Mouse (Mus musculus) intestine, postnatal 0 days (tissue): ENCODE results near the gene Gm21970. TPM values are rescaled to one million over a fixed set of nuclear protein-coding genes. Genes with fewer than 3 reads are reported as not detected.
A peak's percentile ranks its signal among the peaks of the same experiment; 100 is the strongest.

ENCODE experiments used
- ATAC-seq: fragments of 200-750 bp; cut with Nextera tagmentation; 2 replicates; pipeline ENCODE4 v1.8.0; 2017; ENCODE audit warnings: mild to moderate bottlenecking, moderate TSS enrichment, moderate library complexity
- H3K27ac ChIP-seq: fragments of 300-500 bp; sonication (generic); 2 replicates; pipeline ENCODE4 v1.5.1; 2014; ENCODE audit warnings: mild to moderate bottlenecking, low read depth, low read length, moderate library complexity
- H3K27me3 ChIP-seq: fragments of 300-500 bp; sonication (generic); replicated peaks from 2 replicates; pipeline ENCODE4 v1.6.1; 2014; ENCODE audit warnings: low read length, mixed read lengths; ENCODE audit not compliant: control insufficient read depth, insufficient read depth
- H3K36me3 ChIP-seq: fragments of 300-500 bp; sonication (generic); 2 replicates; pipeline ENCODE4 v1.6.1; 2014; ENCODE audit warnings: mild to moderate bottlenecking, moderate library complexity; ENCODE audit not compliant: control insufficient read depth, insufficient read depth
- H3K4me1 ChIP-seq: fragments of 300-500 bp; sonication (generic); replicated peaks from 2 replicates; pipeline ENCODE4 v1.6.1; 2014; ENCODE audit warnings: antibody characterized with exemption, low read length, mixed read lengths; ENCODE audit not compliant: control insufficient read depth, insufficient read depth
- H3K4me2 ChIP-seq: fragments of 300-500 bp; sonication (generic); replicated peaks from 2 replicates; pipeline ENCODE4 v1.6.1; 2014; ENCODE audit warnings: low read depth, mild to moderate bottlenecking, moderate library complexity
- H3K4me3 ChIP-seq: fragments of 300-500 bp; sonication (generic); 2 replicates; pipeline ENCODE4 v1.5.1; 2014; ENCODE audit warnings: low read depth, low read length
- H3K9ac ChIP-seq: fragments of 300-500 bp; sonication (generic); 2 replicates; pipeline ENCODE4 v1.6.1; 2014; ENCODE audit warnings: mild to moderate bottlenecking, low read depth, low read length
- H3K9me3 ChIP-seq: fragments of 300-500 bp; sonication (generic); 2 replicates; pipeline ENCODE4 v1.6.1; 2016; ENCODE audit warnings: mixed run types; ENCODE audit not compliant: control insufficient read depth
- CTCF ChIP-seq: sonication (generic); IDR thresholded peaks from 2 replicates; pipeline ENCODE4 v1.5.1; 2016; ENCODE audit warnings: low read depth, mild to moderate bottlenecking, control low read depth, antibody characterized with exemption, moderate library complexity
- WGBS: fragments of 180-500 bp; shearing (Covaris S2); extraction: QIAGEN DNeasy Blood & Tissue Kit; methylation state at CpG from one replicate; pipeline ENCODE4 v1.1.7; 2014; 5-methylcytosine and 5-hydroxymethylcytosine counted together
- polyA plus RNA-seq: library from polyadenylated mRNA; unstranded; fragments of >200 nt; fragmentation: Nextera tagmentation; extraction: Ambion mirVana; gene quantifications from 2 replicates; pipeline ENCODE4 v1.2.1, GENCODE M21; 2015

The Gm21970 gene
- polyA plus RNA-seq, 1 experiment from 2014 or later = not detected

DNA sequence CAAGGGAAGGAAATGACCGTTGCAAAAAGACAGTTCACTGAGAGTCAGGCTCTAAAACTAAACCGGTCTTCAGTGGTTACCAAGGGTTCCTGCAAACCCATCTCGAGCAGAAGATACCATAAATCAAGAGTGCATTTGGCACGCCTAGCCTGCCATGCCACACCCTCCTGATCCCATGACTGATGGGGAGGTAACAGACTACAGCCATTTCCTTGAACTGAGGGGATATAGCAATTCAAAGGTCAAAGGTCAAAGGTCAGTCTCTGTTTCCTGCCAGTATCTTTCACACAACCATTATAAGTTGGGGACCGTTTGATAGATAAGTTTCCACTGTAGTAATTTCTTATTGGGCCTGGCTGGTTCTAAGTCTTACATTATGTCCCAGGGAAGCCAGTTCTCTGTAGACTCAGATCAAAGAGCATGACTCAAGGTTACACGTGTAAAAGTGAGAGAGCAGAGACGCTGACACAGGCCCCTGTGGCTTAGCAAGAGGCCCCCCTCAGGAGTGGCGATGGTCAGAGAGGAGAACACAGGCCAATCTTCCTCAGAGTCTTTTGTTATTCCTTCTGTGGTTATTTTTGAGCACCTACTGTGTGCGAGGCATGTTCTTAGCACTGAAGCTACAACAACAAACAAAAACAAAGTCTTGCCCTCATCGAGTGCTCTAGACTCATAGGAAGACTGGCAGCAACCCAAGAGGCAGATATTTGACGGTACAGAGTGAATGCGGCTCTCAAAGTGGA, 21.8 kb downstream of the Gm21970 start:
- TF ChIP-seq CTCF = no peak
- WGBS = 26% methylated on average over 12 of the region's 12 CpGs

DNA sequence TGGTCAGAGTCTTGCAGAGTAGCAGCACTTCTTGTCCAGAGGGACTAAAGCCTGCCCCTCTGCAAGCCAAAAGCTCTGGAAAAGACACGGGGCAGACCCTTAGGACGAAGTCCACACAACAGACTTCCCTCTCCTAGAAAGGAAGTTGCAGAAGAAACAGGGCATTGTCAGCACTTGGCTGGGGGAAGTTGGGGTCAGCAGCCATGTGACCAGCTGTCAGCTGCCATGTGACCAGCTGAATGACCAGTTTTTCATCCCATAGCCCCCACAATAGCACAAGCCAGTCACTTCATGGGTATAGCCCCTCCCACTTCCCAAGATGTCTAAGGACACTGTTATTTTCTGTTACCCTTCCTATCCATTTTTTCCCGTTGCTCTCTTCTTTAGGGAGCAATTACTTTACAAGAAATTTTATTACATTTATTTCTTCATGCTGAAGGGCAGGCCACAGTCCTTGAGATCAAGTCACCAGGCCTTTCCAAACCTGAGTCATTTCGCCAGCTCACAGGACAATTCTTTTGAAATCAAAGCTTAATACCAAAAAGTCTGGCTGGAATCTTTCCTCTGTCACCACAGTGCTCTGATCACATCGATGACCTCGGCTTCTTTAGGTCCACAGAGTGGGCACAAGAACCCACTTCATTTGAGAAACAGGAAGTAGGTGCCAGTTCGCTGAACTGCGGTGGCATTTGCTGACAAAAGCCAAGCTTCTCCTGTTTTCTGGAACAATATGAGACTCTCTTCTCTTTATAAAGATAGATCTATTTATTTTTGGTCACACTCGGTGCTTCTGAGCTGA, 24.1 kb downstream of the Gm21970 start:
- H3K36me3 ChIP-seq = peaks cover 70% of the 10 kb centered on the region

More for the DNA sequence above, 21.8 kb downstream of the Gm21970 start:
- Histone ChIP-seq H3K4me1 (peaks cover 7% of the 10 kb centered on the region; the same call in 1 of the 2 replicates), H3K27ac (peak overlapping the region; percentile 78), H3K27me3 (no peaks in the 10 kb centered on the region), H3K4me2 (no peak overlapping the region), H3K9ac (no peak overlapping the region), H3K4me3 (no peak overlapping the region), H3K9me3 (no peaks in the 10 kb centered on the region), H3K36me3 (peaks cover 52% of the 10 kb centered on the region)
- peak; percentile 73 for ATAC-seq

GRCm38 (mm10) chr16:91416357-91416756, 24.8 kb downstream of the Gm21970 start:
- Histone ChIP-seq H3K9ac (no peak overlapping the region), H3K4me1 (peaks cover 7% of the 10 kb centered on the region; the same call in 1 of the 2 replicates), H3K27me3 (no peaks in the 10 kb centered on the region), H3K36me3 (peaks cover 78% of the 10 kb centered on the region), H3K27ac (no peak overlapping the region), H3K9me3 (no peaks in the 10 kb centered on the region), H3K4me3 (no peak overlapping the region), H3K4me2 (no peak overlapping the region)
- WGBS = 97% methylated on average over 6 of the region's 6 CpGs
- no peak for ATAC-seq
- no peak for TF ChIP-seq CTCF

More for the DNA sequence above, 24.1 kb downstream of the Gm21970 start:
- no peak overlapping the region for H3K27ac ChIP-seq
- no peak for TF ChIP-seq CTCF
- H3K27me3 ChIP-seq = no peaks in the 10 kb centered on the region
- WGBS = 84% methylated on average over 9 of the region's 9 CpGs
- peaks cover 7% of the 10 kb centered on the region; the same call in 1 of the 2 replicates for H3K4me1 ChIP-seq
- no peak overlapping the region for H3K9ac ChIP-seq
- no peak for ATAC-seq
- H3K4me3 ChIP-seq = no peak overlapping the region
- no peak overlapping the region for H3K4me2 ChIP-seq
- H3K9me3 ChIP-seq = no peaks in the 10 kb centered on the region

DNA sequence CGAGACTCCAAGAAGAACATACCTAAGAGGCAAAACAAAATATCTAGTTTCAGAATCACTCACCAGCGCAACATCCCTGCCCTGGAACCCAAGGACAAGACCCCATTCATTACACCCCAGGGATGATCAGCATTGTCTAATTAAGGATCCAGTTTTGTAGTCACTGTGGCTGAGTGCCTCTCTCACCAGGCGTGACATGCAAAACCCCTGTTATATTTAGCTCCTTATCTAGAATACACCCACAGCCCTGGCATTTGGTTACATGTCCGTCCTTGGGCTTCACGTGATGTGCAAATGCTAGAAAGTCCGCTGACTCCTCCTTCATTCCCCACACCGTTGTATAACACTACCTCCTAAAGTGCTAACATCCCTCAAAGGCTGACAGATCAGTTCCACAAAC, 25.4 kb downstream of the Gm21970 start:
- Histone ChIP-seq H3K27me3 (no peaks in the 10 kb centered on the region), H3K4me1 (peaks cover 7% of the 10 kb centered on the region; the same call in 1 of the 2 replicates), H3K4me2 (no peak overlapping the region), H3K9me3 (no peaks in the 10 kb centered on the region), H3K36me3 (peaks cover 81% of the 10 kb centered on the region), H3K4me3 (no peak overlapping the region), H3K27ac (no peak overlapping the region), H3K9ac (no peak overlapping the region)
- TF ChIP-seq CTCF = no peak
- WGBS = 66% methylated on average over 7 of the region's 7 CpGs
- no peak for ATAC-seq

DNA sequence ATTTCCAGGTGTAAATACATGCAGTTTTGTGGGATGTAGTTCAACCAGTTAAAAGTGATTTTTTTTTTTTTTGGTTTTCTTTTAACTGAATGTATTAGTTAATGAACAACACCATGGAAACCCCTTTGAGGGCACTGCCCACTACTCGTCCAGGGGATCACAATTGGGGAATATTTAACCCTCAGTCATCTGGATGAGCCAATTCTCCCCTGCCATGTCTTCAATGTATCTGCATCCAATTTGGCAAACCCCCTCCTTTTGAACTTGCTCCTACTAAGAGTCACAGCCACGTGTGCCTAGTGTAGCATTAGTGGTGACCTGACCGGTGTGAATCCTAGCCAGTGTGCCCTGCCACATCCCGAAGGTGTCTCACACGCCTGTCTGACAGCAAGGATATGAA, 27.0 kb downstream of the Gm21970 start:
- Histone ChIP-seq H3K9me3 (no peaks in the 10 kb centered on the region), H3K36me3 (peaks cover 86% of the 10 kb centered on the region), H3K4me2 (no peak overlapping the region), H3K4me3 (no peak overlapping the region), H3K9ac (no peak overlapping the region), H3K27ac (no peak overlapping the region), H3K4me1 (0 out of 2 replicates have a peak, but pooled peaks cover 1% of the 10 kb centered on the region), H3K27me3 (no peaks in the 10 kb centered on the region)
- TF ChIP-seq CTCF = no peak
- ATAC-seq = no peak
- WGBS = 77% methylated on average over 5 of the region's 5 CpGs

GRCm38 (mm10) chr16:91425816-91426215, 34.3 kb downstream of the Gm21970 start:
- no peak for ATAC-seq
- no peak overlapping the region for H3K4me3 ChIP-seq
- no peaks in the 10 kb centered on the region for H3K9me3 ChIP-seq
- H3K27ac ChIP-seq = no peak overlapping the region
- no peak for TF ChIP-seq CTCF
- no peaks in the 10 kb centered on the region for H3K27me3 ChIP-seq
- no peak overlapping the region for H3K4me2 ChIP-seq
- no peaks in the 10 kb centered on the region for H3K4me1 ChIP-seq
- no peak overlapping the region for H3K9ac ChIP-seq
- WGBS = 95% methylated on average over 6 of the region's 6 CpGs
- H3K36me3 ChIP-seq = peaks cover 64% of the 10 kb centered on the region
